Mouse (Mus musculus) myocyte (in vitro differentiated cells): ENCODE results near the gene Fam166a.

Source experiments
- E2F4 ChIP-seq: IDR thresholded peaks from one replicate; pipeline ENCODE4 v1.6.1; 2011; ENCODE audit warnings: mild to moderate bottlenecking, control low read depth, moderate library complexity; ENCODE audit not compliant: insufficient read depth
- MAX ChIP-seq: IDR thresholded peaks from one replicate; pipeline ENCODE4 v1.6.1; 2011; ENCODE audit warnings: low read depth, mild to moderate bottlenecking, control low read depth
- MYOD1 ChIP-seq, 3 experiments: IDR thresholded peaks; one replicate each; pipeline ENCODE4 v1.6.1; 2011; ENCODE audit warnings: control low read depth in 2 of 3, low read depth in 2 of 3, mild to moderate bottlenecking in 2 of 3, moderate library complexity in 1 of 3; ENCODE audit not compliant: insufficient read length in 2 of 3, control insufficient read depth in 1 of 3
- MYOG ChIP-seq, 3 experiments: IDR thresholded peaks; one replicate each; pipeline ENCODE4 v1.6.1; 2011; ENCODE audit warnings: control low read depth in 2 of 3, low read depth in 2 of 3, mild to moderate bottlenecking in 2 of 3; ENCODE audit not compliant: insufficient read length in 2 of 3, control insufficient read depth in 1 of 3, insufficient read depth in 1 of 3
- POLR2A ChIP-seq: IDR thresholded peaks from one replicate; pipeline ENCODE4 v1.6.1; 2011; ENCODE audit warnings: low read depth, mild to moderate bottlenecking, control low read depth, moderate library complexity; ENCODE audit not compliant: insufficient read length
- POLR2AphosphoS2 ChIP-seq: IDR thresholded peaks from one replicate; pipeline ENCODE4 v1.6.1; 2011; ENCODE audit warnings: low read depth, control low read depth; ENCODE audit not compliant: insufficient read length
- REST ChIP-seq: IDR thresholded peaks from one replicate; pipeline ENCODE4 v1.6.1; 2011; ENCODE audit warnings: mild to moderate bottlenecking, control low read depth, moderate library complexity; ENCODE audit not compliant: insufficient read depth, insufficient read length
- SRF ChIP-seq: IDR thresholded peaks from one replicate; pipeline ENCODE4 v1.6.1; 2011; ENCODE audit warnings: low read depth; ENCODE audit not compliant: control insufficient read depth, insufficient read length
- USF1 ChIP-seq: IDR thresholded peaks from one replicate; pipeline ENCODE4 v1.6.1; 2011; ENCODE audit warnings: low read depth, mild to moderate bottlenecking, control low read depth, moderate library complexity

- no peak for TF ChIP-seq MYOG (IDR thresholded peaks at IDR 0.05; ENCODE audit: control insufficient read depth in 1 of 3, insufficient read depth in 1 of 3, insufficient read length in 2 of 3, low read depth in 2 of 3)
- no peak for TF ChIP-seq USF1
- TF ChIP-seq POLR2A, result no peak
- TF ChIP-seq REST, result no peak
- TF ChIP-seq POLR2AphosphoS2, result no peak
- TF ChIP-seq MAX, result no peak
- TF ChIP-seq E2F4, result no peak
- no peak for TF ChIP-seq SRF
- peak in 1 of 3 experiments; percentile 24 for TF ChIP-seq MYOD1 (IDR thresholded peaks at IDR 0.05; ENCODE audit: control insufficient read depth in 1 of 3, insufficient read length in 2 of 3, low read depth in 2 of 3)
Measured at GRCm38 (mm10) chr2:25262795-25263622, 44.5 kb downstream of the Fam166a start.
